Mouse (Mus musculus) C2C12 (cell line): ENCODE data around the gene Hus1. TPM values are rescaled to one million over a fixed set of nuclear protein-coding genes. Genes with fewer than 3 reads are reported as not detected.

ENCODE experiments used
- H3K27me3 ChIP-seq: one replicate; pipeline ENCODE4 v1.6.1; 2011; ENCODE audit not compliant: control insufficient read depth, insufficient read depth, insufficient read length
- H3K36me3 ChIP-seq: one replicate; pipeline ENCODE4 v1.6.1; 2011; ENCODE audit not compliant: control insufficient read depth, insufficient read depth
- H3K4me3 ChIP-seq: one replicate; pipeline ENCODE4 v1.5.1; 2011; ENCODE audit warnings: mild to moderate bottlenecking, control low read depth; ENCODE audit not compliant: poor library complexity, insufficient read depth, severe bottlenecking
- H3K79me2 ChIP-seq: one replicate; pipeline ENCODE4 v1.6.1; 2011; ENCODE audit not compliant: control insufficient read depth, insufficient read depth
- H3K79me3 ChIP-seq: one replicate; pipeline ENCODE4 v1.6.1; 2011; ENCODE audit warnings: low read depth, control low read depth
- H3ac ChIP-seq: one replicate; pipeline ENCODE3; 2011; ENCODE audit warnings: low read depth; ENCODE audit not compliant: control insufficient read depth, insufficient read length
- CEBPB ChIP-seq: IDR thresholded peaks from one replicate; pipeline ENCODE4 v1.6.1; 2011; ENCODE audit warnings: low read depth, mild to moderate bottlenecking, control low read depth, moderate library complexity
- CTCF ChIP-seq: IDR thresholded peaks from one replicate; pipeline ENCODE4 v1.5.1; 2011; ENCODE audit not compliant: control insufficient read depth, insufficient read depth, insufficient read length
- FOSL1 ChIP-seq: IDR thresholded peaks from one replicate; pipeline ENCODE4 v1.8.0; 2011; ENCODE audit warnings: mild to moderate bottlenecking, low read length; ENCODE audit not compliant: poor library complexity, insufficient read depth, severe bottlenecking
- MAX ChIP-seq: IDR thresholded peaks from one replicate; pipeline ENCODE4 v1.6.1; 2011; ENCODE audit warnings: mild to moderate bottlenecking, control low read depth
- MYOD1 ChIP-seq: IDR thresholded peaks from one replicate; pipeline ENCODE4 v1.6.1; 2011; ENCODE audit warnings: low read depth; ENCODE audit not compliant: control insufficient read depth, insufficient read length
- MYOG ChIP-seq: IDR thresholded peaks from one replicate; pipeline ENCODE4 v1.6.1; 2011; ENCODE audit not compliant: control insufficient read depth, insufficient read length; ENCODE audit errors: extremely low read depth
- USF1 ChIP-seq: IDR thresholded peaks from one replicate; pipeline ENCODE4 v1.6.1; 2011; ENCODE audit warnings: low read depth, mild to moderate bottlenecking, control low read depth, moderate library complexity
- polyA plus RNA-seq: library from polyadenylated mRNA; unstranded; fragments of >200 nt; fragmentation: generic; extraction: Trizol; gene quantifications from one replicate; pipeline ENCODE4 v1.2.1, GENCODE M21; 2012; ENCODE audit warnings: missing spikeins

Gene Hus1
- polyA plus RNA-seq, 1 experiment = 6.9 TPM

GRCm38 (mm10) chr11:9050241-9050640 is 39.2 kb upstream of the Hus1 start:
- Histone ChIP-seq H3K79me3 (no peaks in the 10 kb centered on the region), H3K27me3 (peaks cover 23% of the 10 kb centered on the region), H3K4me3 (no peak overlapping the region), H3K36me3 (no peaks in the 10 kb centered on the region), H3ac (no peak overlapping the region), H3K79me2 (no peaks in the 10 kb centered on the region)
- no peak for TF ChIP-seq MAX
- TF ChIP-seq MYOD1 = no peak
- no peak for TF ChIP-seq FOSL1
- no peak for TF ChIP-seq CEBPB

GRCm38 (mm10) chr11:9048703-9049060 is 37.7 kb upstream of the Hus1 start, which contains the start of gene Sun3:
Sun3 (minus strand) TSS chr11:9048991.
- Histone ChIP-seq H3K36me3 (no peaks in the 10 kb centered on the region), H3K79me2 (no peaks in the 10 kb centered on the region), H3K79me3 (no peaks in the 10 kb centered on the region), H3K27me3 (peaks cover 18% of the 10 kb centered on the region), H3K4me3 (peak within 1 kb of the TSS; percentile 28), H3ac (peak within 1 kb of the TSS; percentile 29)
- TF ChIP-seq MAX (peak; percentile 6), CEBPB (no peak), USF1 (no peak), MYOD1 (no peak)

GRCm38 (mm10) chr11:9048011-9048702 is 37.2 kb upstream of the Hus1 start, which contains the start of gene Gm11992:
Gm11992 (plus strand) TSS chr11:9048594.
- Histone ChIP-seq H3ac (peak within 1 kb of the TSS; percentile 29), H3K4me3 (peak within 1 kb of the TSS; percentile 28), H3K79me3 (no peaks in the 10 kb centered on the region), H3K36me3 (no peaks in the 10 kb centered on the region), H3K79me2 (no peaks in the 10 kb centered on the region), H3K27me3 (peaks cover 17% of the 10 kb centered on the region)
- no peak for TF ChIP-seq USF1
- peak; percentile 10 for TF ChIP-seq MAX

- H3K36me3 ChIP-seq = no peaks in the 10 kb centered on the region
- H3K79me3 ChIP-seq = no peaks in the 10 kb centered on the region
- H3K4me3 ChIP-seq = no peak overlapping the region
- peaks cover 21% of the 10 kb centered on the region for H3K27me3 ChIP-seq
- H3ac ChIP-seq = no peak overlapping the region
- TF ChIP-seq MYOD1 = no peak
- no peak for TF ChIP-seq MYOG
- TF ChIP-seq MAX = no peak
- no peak for TF ChIP-seq CTCF
- TF ChIP-seq FOSL1 = no peak
- TF ChIP-seq CEBPB = no peak
- no peak for TF ChIP-seq USF1
- no peaks in the 10 kb centered on the region for H3K79me2 ChIP-seq
Observed at GRCm38 (mm10) chr11:9047044-9047443, 36.1 kb upstream of the Hus1 start.

- no peaks in the 10 kb centered on the region for H3K79me3 ChIP-seq
- H3K79me2 ChIP-seq = no peaks in the 10 kb centered on the region
- H3ac ChIP-seq = no peak overlapping the region
- H3K4me3 ChIP-seq = no peak overlapping the region
- no peaks in the 10 kb centered on the region for H3K36me3 ChIP-seq
- peaks cover 19% of the 10 kb centered on the region for H3K27me3 ChIP-seq
- no peak for TF ChIP-seq MAX
- TF ChIP-seq MYOD1 = no peak
- TF ChIP-seq CEBPB = no peak
- no peak for TF ChIP-seq MYOG
- no peak for TF ChIP-seq USF1
- no peak for TF ChIP-seq CTCF
- no peak for TF ChIP-seq FOSL1
Observed at GRCm38 (mm10) chr11:9046546-9046945, 35.6 kb upstream of the Hus1 start.

- no peaks in the 10 kb centered on the region for H3K79me2 ChIP-seq
- H3K36me3 ChIP-seq = no peaks in the 10 kb centered on the region
- H3K27me3 ChIP-seq = peaks cover 10% of the 10 kb centered on the region
- H3K4me3 ChIP-seq = no peak overlapping the region
- no peaks in the 10 kb centered on the region for H3K79me3 ChIP-seq
- TF ChIP-seq MYOG = no peak
- no peak for TF ChIP-seq FOSL1
- no peak for TF ChIP-seq CEBPB
- no peak for TF ChIP-seq MAX
- no peak for TF ChIP-seq CTCF
- TF ChIP-seq MYOD1 = no peak
- TF ChIP-seq USF1 = no peak
- no peak overlapping the region for H3ac ChIP-seq
Observed at GRCm38 (mm10) chr11:9031530-9031929, 20.5 kb upstream of the Hus1 start.
